Mouse (Mus musculus) limb, embryonic 11.5 days (tissue): ENCODE data around the gene Gm13090. TPM values are rescaled to one million over a fixed set of nuclear protein-coding genes. Genes with fewer than 3 reads are reported as not detected.

ENCODE experiments used
- ATAC-seq: fragments of 200-750 bp; cut with Nextera tagmentation; 2 replicates; pipeline ENCODE4 v1.8.0; 2017; ENCODE audit warnings: low read depth; ENCODE audit not compliant: insufficient number of reproducible peaks, low FRiP score, low TSS enrichment
- DNase-seq: peaks from one replicate; pipeline ENCODE4 v3.0.0-alpha.2; 2015; ENCODE audit warnings: low spot score
- H3K27ac ChIP-seq: fragments of 300-500 bp; sonication (generic); replicated peaks from 2 replicates; pipeline ENCODE4 v1.5.1; 2014; ENCODE audit warnings: low read depth, mild to moderate bottlenecking, low read length
- H3K27me3 ChIP-seq: fragments of 300-500 bp; sonication (generic); 2 replicates; pipeline ENCODE4 v1.6.1; 2014; ENCODE audit warnings: mild to moderate bottlenecking, low read length, mixed read lengths; ENCODE audit not compliant: control insufficient read depth, insufficient read depth
- H3K36me3 ChIP-seq: fragments of 300-500 bp; sonication (generic); 2 replicates; pipeline ENCODE4 v1.6.1; 2014; ENCODE audit warnings: mild to moderate bottlenecking, low read length, moderate library complexity, mixed read lengths; ENCODE audit not compliant: control insufficient read depth, insufficient read depth
- H3K4me1 ChIP-seq: fragments of 300-500 bp; sonication (generic); 2 replicates; pipeline ENCODE4 v1.6.1; 2014; ENCODE audit warnings: low read length, mixed read lengths; ENCODE audit not compliant: control insufficient read depth, insufficient read depth
- H3K4me2 ChIP-seq: fragments of 300-500 bp; sonication (generic); 2 replicates; pipeline ENCODE4 v1.6.1; 2014; ENCODE audit warnings: low read depth, mild to moderate bottlenecking, moderate library complexity; ENCODE audit not compliant: severe bottlenecking
- H3K4me3 ChIP-seq: fragments of 300-500 bp; sonication (generic); 2 replicates; pipeline ENCODE4 v1.5.1; 2014; ENCODE audit warnings: low read depth, low read length
- H3K9ac ChIP-seq: fragments of 300-500 bp; sonication (generic); 2 replicates; pipeline ENCODE4 v1.6.1; 2014; ENCODE audit warnings: mild to moderate bottlenecking, low read length
- H3K9me3 ChIP-seq: fragments of 300-500 bp; sonication (generic); 2 replicates; pipeline ENCODE4 v1.6.1; 2016; ENCODE audit warnings: low read length; ENCODE audit not compliant: control insufficient read depth
- WGBS: fragments of 180-500 bp; shearing (Covaris S2); extraction: QIAGEN DNeasy Blood & Tissue Kit; methylation state at CpG from one replicate; pipeline ENCODE4 v1.1.7; 2014; 5-methylcytosine and 5-hydroxymethylcytosine counted together
- polyA plus RNA-seq: library from polyadenylated mRNA; unstranded; fragments of >200 nt; fragmentation: Nextera tagmentation; extraction: Ambion mirVana; gene quantifications from 2 replicates; pipeline ENCODE4 v1.2.1, GENCODE M21; 2014

Gene Gm13090
- polyA plus RNA-seq, 1 experiment from 2014 or later, result 0.21 TPM

GRCm38 (mm10) chr4:151057347-151058321 lies 31.7 kb upstream of the Gm13090 start, which contains the start of gene Vamp3:
Gene Vamp3, minus strand, starts transcription at chr4:151057963.
- ATAC-seq (peak; percentile 99), DNase-seq (peak; percentile 100)
- Histone ChIP-seq H3K9ac (peak within 1 kb of the TSS; percentile 84), H3K36me3 (no peaks in the 10 kb centered on the region; the same call in 1 of the 2 replicates), H3K4me2 (peak within 1 kb of the TSS; percentile 69), H3K27me3 (no peaks in the 10 kb centered on the region), H3K4me1 (peaks cover 3% of the 10 kb centered on the region; the same call in 1 of the 2 replicates), H3K9me3 (no peaks in the 10 kb centered on the region; the same call in 1 of the 2 replicates), H3K27ac (peak within 1 kb of the TSS; percentile 79), H3K4me3 (peak within 1 kb of the TSS; percentile 94)
- WGBS, result under 1% methylated on average over 105 of the region's 114 CpGs

- Histone ChIP-seq H3K9ac (no peak overlapping the region; the same call in 1 of the 2 replicates), H3K27ac (no peak overlapping the region; the same call in 1 of the 2 replicates), H3K4me2 (peak overlapping the region; percentile 36), H3K27me3 (no peaks in the 10 kb centered on the region), H3K36me3 (no peaks in the 10 kb centered on the region; the same call in 1 of the 2 replicates), H3K4me1 (peaks cover 3% of the 10 kb centered on the region; the same call in 1 of the 2 replicates), H3K9me3 (no peaks in the 10 kb centered on the region; the same call in 1 of the 2 replicates), H3K4me3 (peak overlapping the region; percentile 94; the same call in 1 of the 2 replicates)
- no peak for ATAC-seq
- WGBS, result 81% methylated on average over 4 of the region's 4 CpGs
- DNase-seq, result no peak
These were observed 30.7 kb upstream of the Gm13090 start for GRCm38 (mm10) chr4:151058634-151059033.

GRCm38 (mm10) chr4:151059566-151059965 lies 29.8 kb upstream of the Gm13090 start:
- no peak overlapping the region for H3K9ac ChIP-seq
- H3K27ac ChIP-seq, result no peak overlapping the region
- no peak for DNase-seq
- H3K36me3 ChIP-seq, result no peaks in the 10 kb centered on the region
- no peak for ATAC-seq
- H3K4me3 ChIP-seq, result no peak overlapping the region
- H3K4me1 ChIP-seq, result peaks cover 3% of the 10 kb centered on the region; the same call in 1 of the 2 replicates
- WGBS, result 98% methylated on average over 4 of the region's 4 CpGs
- no peaks in the 10 kb centered on the region for H3K27me3 ChIP-seq
- H3K9me3 ChIP-seq, result no peaks in the 10 kb centered on the region; the same call in 1 of the 2 replicates
- H3K4me2 ChIP-seq, result no peak overlapping the region

GRCm38 (mm10) chr4:151068751-151069150 lies 20.6 kb upstream of the Gm13090 start:
- no peak overlapping the region for H3K27ac ChIP-seq
- H3K9me3 ChIP-seq, result no peaks in the 10 kb centered on the region
- H3K4me1 ChIP-seq, result no peaks in the 10 kb centered on the region
- H3K4me2 ChIP-seq, result no peak overlapping the region
- H3K36me3 ChIP-seq, result no peaks in the 10 kb centered on the region
- no peak for ATAC-seq
- no peak for DNase-seq
- H3K9ac ChIP-seq, result no peak overlapping the region
- no peak overlapping the region for H3K4me3 ChIP-seq
- no peaks in the 10 kb centered on the region for H3K27me3 ChIP-seq
- WGBS, result 73% methylated on average over 4 of the region's 4 CpGs

GRCm38 (mm10) chr4:151070962-151071361 lies 18.4 kb upstream of the Gm13090 start:
- no peak for ATAC-seq
- no peaks in the 10 kb centered on the region for H3K4me1 ChIP-seq
- no peak overlapping the region for H3K4me3 ChIP-seq
- no peak overlapping the region for H3K4me2 ChIP-seq
- no peak for DNase-seq
- no peak overlapping the region for H3K27ac ChIP-seq
- no peaks in the 10 kb centered on the region for H3K27me3 ChIP-seq
- no peak overlapping the region for H3K9ac ChIP-seq
- H3K9me3 ChIP-seq, result no peaks in the 10 kb centered on the region
- H3K36me3 ChIP-seq, result no peaks in the 10 kb centered on the region
- 91% methylated on average over 7 of the region's 7 CpGs for WGBS

- H3K4me1 ChIP-seq, result no peaks in the 10 kb centered on the region
- no peak overlapping the region for H3K27ac ChIP-seq
- no peak overlapping the region for H3K4me3 ChIP-seq
- H3K27me3 ChIP-seq, result no peaks in the 10 kb centered on the region
- no peak overlapping the region for H3K9ac ChIP-seq
- H3K36me3 ChIP-seq, result peaks cover 3% of the 10 kb centered on the region; the same call in 1 of the 2 replicates
- ATAC-seq (no peak), DNase-seq (peak; percentile 84)
- H3K9me3 ChIP-seq, result no peaks in the 10 kb centered on the region
- no peak overlapping the region for H3K4me2 ChIP-seq
- WGBS, result 60% methylated on average over 13 of the region's 13 CpGs
These were observed 16.1 kb upstream of the Gm13090 start for GRCm38 (mm10) chr4:151073108-151073744.

- ATAC-seq, result no peak
- H3K36me3 ChIP-seq, result peaks cover 3% of the 10 kb centered on the region; the same call in 1 of the 2 replicates
- H3K4me3 ChIP-seq, result no peak overlapping the region
- no peaks in the 10 kb centered on the region for H3K9me3 ChIP-seq
- no peak overlapping the region for H3K9ac ChIP-seq
- no peak overlapping the region for H3K4me2 ChIP-seq
- no peaks in the 10 kb centered on the region for H3K4me1 ChIP-seq
- H3K27me3 ChIP-seq, result no peaks in the 10 kb centered on the region
- H3K27ac ChIP-seq, result no peak overlapping the region
- 95% methylated on average over 15 of the region's 15 CpGs for WGBS
- DNase-seq, result no peak
These were observed 14.6 kb upstream of the Gm13090 start for GRCm38 (mm10) chr4:151074817-151075216.

GRCm38 (mm10) chr4:151081355-151081754 lies 8.0 kb upstream of the Gm13090 start:
- Histone ChIP-seq H3K27ac (no peak overlapping the region), H3K4me1 (no peaks in the 10 kb centered on the region), H3K4me2 (no peak overlapping the region), H3K27me3 (no peaks in the 10 kb centered on the region), H3K36me3 (peaks cover under 1% of the 10 kb centered on the region; the same call in 1 of the 2 replicates), H3K9ac (no peak overlapping the region), H3K9me3 (no peaks in the 10 kb centered on the region), H3K4me3 (no peak overlapping the region)
- 77% methylated on average over 2 of the region's 2 CpGs for WGBS
- ATAC-seq, result no peak
- DNase-seq, result no peak
